Mouse (Mus musculus) lung, postnatal 0 days (tissue): ENCODE measurements at regions not wholly inside any gene's neighbourhood (a gene's known extent, or its start where the extent isn't known, plus 50 kb on each side); places are given as distances from the start of the nearest gene placed in this dataset.

Experiments
- ATAC-seq: fragments of 200-750 bp; cut with Nextera tagmentation; 2 replicates; pipeline ENCODE4 v1.8.0; 2017; ENCODE audit warnings: moderate library complexity
- DNase-seq: peaks from one replicate; pipeline ENCODE4 v3.0.0-alpha.2; 2016; ENCODE audit warnings: low spot score
- H3K27ac ChIP-seq: fragments of 300-500 bp; sonication (generic); 2 replicates; pipeline ENCODE4 v1.5.1; 2014; ENCODE audit warnings: antibody characterized with exemption, mild to moderate bottlenecking, low read length, mixed read lengths
- H3K27me3 ChIP-seq: fragments of 300-500 bp; sonication (generic); replicated peaks from 2 replicates; pipeline ENCODE4 v1.6.1; 2014; ENCODE audit warnings: low read length, mixed read lengths; ENCODE audit not compliant: insufficient read depth
- H3K36me3 ChIP-seq: fragments of 300-500 bp; sonication (generic); 2 replicates; pipeline ENCODE4 v1.6.1; 2014; ENCODE audit warnings: low read length, mixed read lengths; ENCODE audit not compliant: insufficient read depth
- H3K4me1 ChIP-seq: fragments of 300-500 bp; sonication (generic); 2 replicates; pipeline ENCODE4 v1.6.1; 2014; ENCODE audit warnings: antibody characterized with exemption, low read depth, low read length, mixed read lengths; ENCODE audit not compliant: insufficient read depth
- H3K4me2 ChIP-seq: fragments of 300-500 bp; sonication (generic); replicated peaks from 2 replicates; pipeline ENCODE4 v1.6.1; 2014; ENCODE audit warnings: low read depth, mild to moderate bottlenecking, low read length, moderate library complexity, mixed read lengths
- H3K4me3 ChIP-seq: fragments of 300-500 bp; sonication (generic); 2 replicates; pipeline ENCODE4 v1.5.1; 2014; ENCODE audit warnings: low read depth, low read length
- H3K9ac ChIP-seq: fragments of 300-500 bp; sonication (generic); replicated peaks from 2 replicates; pipeline ENCODE4 v1.6.1; 2014; ENCODE audit warnings: low read depth, mild to moderate bottlenecking
- H3K9me3 ChIP-seq: fragments of 300-500 bp; sonication (generic); 2 replicates; pipeline ENCODE4 v1.6.1; 2016; ENCODE audit warnings: low read length, mixed read lengths
- CTCF ChIP-seq: IDR thresholded peaks from 2 replicates; pipeline ENCODE4 v1.5.1; 2016; ENCODE audit warnings: antibody characterized with exemption, mild to moderate bottlenecking
- EP300 ChIP-seq: IDR thresholded peaks from 2 replicates; pipeline ENCODE4 v1.6.1; 2016; ENCODE audit warnings: antibody characterized with exemption, mild to moderate bottlenecking, control low read depth
- WGBS: fragments of 180-500 bp; shearing (Covaris S2); extraction: QIAGEN DNeasy Blood & Tissue Kit; methylation state at CpG from one replicate; pipeline ENCODE4 v1.1.7; 2014; 5-methylcytosine and 5-hydroxymethylcytosine counted together

DNA sequence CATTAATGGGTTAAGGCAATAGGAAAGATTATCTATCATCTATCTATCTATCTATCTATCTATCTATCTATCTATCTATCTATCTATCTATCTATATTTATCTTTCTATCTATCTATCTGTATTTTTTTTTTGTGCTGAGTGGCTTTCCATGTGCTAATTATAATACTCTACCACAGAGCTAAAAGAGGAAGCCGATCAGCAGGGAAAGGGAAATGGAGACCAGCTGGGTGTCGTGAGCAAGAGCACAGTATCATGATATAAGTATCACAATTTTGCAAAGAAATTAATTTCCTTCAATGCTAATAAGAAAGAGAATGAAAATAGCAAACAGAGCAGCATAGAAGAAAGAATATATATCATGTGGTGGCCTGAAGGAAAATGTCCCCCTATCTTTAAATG is 69.6 kb downstream of the Cldn1 start:
- H3K4me2 ChIP-seq = no peak overlapping the region
- 64% methylated on average over 2 of the region's 2 CpGs for WGBS
- ATAC-seq = no peak
- no peaks in the 10 kb centered on the region for H3K36me3 ChIP-seq
- TF ChIP-seq EP300 (no peak), CTCF (no peak)
- no peaks in the 10 kb centered on the region for H3K27me3 ChIP-seq
- no peak overlapping the region for H3K9ac ChIP-seq
- H3K9me3 ChIP-seq = no peaks in the 10 kb centered on the region
- no peak overlapping the region for H3K4me3 ChIP-seq
- H3K4me1 ChIP-seq = no peaks in the 10 kb centered on the region
- DNase-seq = no peak
- no peak overlapping the region for H3K27ac ChIP-seq

DNA sequence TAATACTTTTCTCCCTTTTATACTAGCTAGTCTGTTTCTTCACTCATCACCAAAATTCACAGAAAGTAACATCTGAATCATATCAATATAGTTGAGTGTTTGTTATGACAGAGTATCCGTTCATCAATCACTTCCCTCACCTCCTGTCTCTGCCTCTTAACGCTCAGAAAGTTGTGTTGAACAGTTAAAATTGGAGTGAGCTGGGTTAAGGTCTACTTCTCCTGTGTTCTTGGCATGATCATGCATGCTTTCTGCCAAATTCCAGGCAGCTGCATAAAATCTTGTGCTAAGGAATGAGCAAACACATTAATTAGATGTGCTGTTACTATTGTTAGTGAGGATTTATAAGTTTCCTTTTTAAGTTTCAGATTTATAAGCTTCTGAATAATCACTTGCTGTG is 79.9 kb downstream of the Cldn1 start:
- H3K36me3 ChIP-seq = no peaks in the 10 kb centered on the region
- H3K27me3 ChIP-seq = no peaks in the 10 kb centered on the region
- no peak overlapping the region for H3K4me2 ChIP-seq
- H3K4me1 ChIP-seq = no peaks in the 10 kb centered on the region
- H3K27ac ChIP-seq = no peak overlapping the region
- TF ChIP-seq CTCF (no peak), EP300 (no peak)
- peak; percentile 13 for DNase-seq
- no peak overlapping the region for H3K4me3 ChIP-seq
- WGBS = 34% methylated on average over 2 of the region's 2 CpGs
- no peak for ATAC-seq
- no peaks in the 10 kb centered on the region for H3K9me3 ChIP-seq
- H3K9ac ChIP-seq = no peak overlapping the region

DNA sequence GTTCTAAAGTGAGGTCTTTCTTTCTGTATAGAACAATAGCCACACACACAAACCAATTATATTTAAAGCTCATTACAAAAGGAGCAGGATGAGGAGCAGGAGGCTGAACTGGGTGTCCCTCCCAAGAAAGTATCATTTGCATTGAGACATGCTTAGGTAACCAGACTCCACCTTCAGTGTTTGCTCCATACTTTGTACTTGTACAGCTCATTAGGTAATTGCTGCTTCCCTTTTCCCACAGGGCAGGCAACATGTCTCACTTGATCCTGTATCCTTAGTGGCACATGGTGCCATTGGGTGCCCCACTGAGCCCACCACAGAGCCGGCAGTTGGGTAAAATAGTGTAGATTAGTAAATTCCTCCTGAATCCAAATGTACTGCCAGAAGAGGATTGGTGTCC is 86.0 kb downstream of the Cldn1 start:
- Histone ChIP-seq H3K9ac (no peak overlapping the region), H3K4me1 (no peaks in the 10 kb centered on the region), H3K4me2 (no peak overlapping the region), H3K4me3 (no peak overlapping the region), H3K27ac (no peak overlapping the region), H3K36me3 (no peaks in the 10 kb centered on the region), H3K9me3 (no peaks in the 10 kb centered on the region), H3K27me3 (no peaks in the 10 kb centered on the region)
- no peak for DNase-seq
- ATAC-seq = no peak
- TF ChIP-seq CTCF (no peak), EP300 (no peak)
- WGBS = 86% methylated on average over 1 of the region's 1 CpGs

DNA sequence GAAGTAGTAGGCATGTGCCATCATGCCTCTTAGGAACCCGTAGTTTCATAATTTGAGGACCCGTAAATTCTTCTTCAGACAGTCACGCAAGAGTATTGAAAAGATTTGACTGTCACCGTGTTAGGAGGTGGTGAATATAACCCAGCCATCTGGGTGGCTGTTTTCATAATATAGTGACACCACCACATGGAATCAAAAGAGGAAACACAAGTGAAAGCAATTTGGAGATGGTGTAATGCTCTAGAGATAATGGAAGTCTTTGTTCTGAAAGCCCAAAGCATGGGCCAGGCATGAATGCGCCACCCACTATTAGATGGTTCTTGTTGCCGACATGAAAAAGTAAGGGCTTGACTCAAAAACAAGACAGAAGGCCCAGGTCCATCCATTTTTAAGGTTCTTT is 86.9 kb downstream of the Cldn1 start:
- H3K9me3 ChIP-seq = no peaks in the 10 kb centered on the region
- no peaks in the 10 kb centered on the region for H3K27me3 ChIP-seq
- DNase-seq (no peak), ATAC-seq (no peak)
- no peaks in the 10 kb centered on the region for H3K4me1 ChIP-seq
- no peak overlapping the region for H3K27ac ChIP-seq
- 88% methylated on average over 6 of the region's 6 CpGs for WGBS
- TF ChIP-seq EP300 = no peak
- TF ChIP-seq CTCF = no peak
- no peak overlapping the region for H3K4me2 ChIP-seq
- H3K4me3 ChIP-seq = no peak overlapping the region
- H3K9ac ChIP-seq = no peak overlapping the region
- H3K36me3 ChIP-seq = no peaks in the 10 kb centered on the region

DNA sequence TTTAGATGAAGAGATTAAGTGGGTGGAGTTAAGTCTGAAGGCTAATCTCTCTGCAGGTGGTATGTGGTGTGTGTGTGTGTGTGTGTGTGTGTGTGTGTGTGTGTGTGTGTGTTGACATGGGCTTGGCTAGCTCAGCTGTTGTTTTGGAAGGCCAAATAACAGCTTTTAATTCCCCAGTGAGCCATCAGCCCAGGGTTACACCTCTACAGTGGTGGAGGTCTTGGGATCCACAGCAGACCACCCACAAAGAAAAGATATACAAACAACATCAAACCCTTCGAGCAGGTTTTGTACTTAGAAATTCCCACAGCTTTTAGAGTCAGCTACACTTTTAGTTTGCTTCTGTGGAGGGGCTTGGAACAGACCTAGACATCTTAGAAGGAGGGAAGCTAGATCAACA is 89.2 kb downstream of the Cldn1 start:
- no peaks in the 10 kb centered on the region for H3K36me3 ChIP-seq
- 0 out of 2 replicates have a peak, but pooled peaks have one; percentile 38 for ATAC-seq

DNA sequence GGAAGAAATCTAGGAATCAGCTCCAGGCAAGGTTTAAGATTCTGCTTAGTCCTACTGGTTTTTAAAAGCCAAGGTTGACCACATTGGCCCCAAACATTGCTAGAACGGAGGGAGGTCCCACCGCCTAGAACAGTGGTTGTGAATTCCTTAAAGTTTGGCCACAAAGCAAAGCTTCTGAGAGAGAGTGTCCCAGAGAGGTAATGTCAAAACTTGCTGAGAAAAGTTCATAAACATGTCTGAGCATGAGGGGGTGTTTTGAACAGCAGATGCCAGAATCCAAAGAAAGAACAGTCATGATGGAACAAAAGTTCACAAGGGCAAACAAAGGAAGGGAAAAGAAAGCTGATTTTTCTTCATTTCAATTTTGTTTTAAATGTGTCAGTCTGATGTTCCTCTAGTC is 90.1 kb downstream of the Cldn1 start:
- H3K27ac ChIP-seq = 0 out of 2 replicates have a peak overlapping the region, but pooled peaks have one; percentile 17
- no peak overlapping the region for H3K4me3 ChIP-seq
- DNase-seq (peak; percentile 68), ATAC-seq (0 out of 2 replicates have a peak, but pooled peaks have one; percentile 23)
- H3K36me3 ChIP-seq = no peaks in the 10 kb centered on the region
- H3K9me3 ChIP-seq = no peaks in the 10 kb centered on the region
- no peak overlapping the region for H3K9ac ChIP-seq
- TF ChIP-seq EP300 (no peak; the same call in 1 of the 2 replicates), CTCF (no peak)
- no peaks in the 10 kb centered on the region for H3K4me1 ChIP-seq
- H3K27me3 ChIP-seq = no peaks in the 10 kb centered on the region
- WGBS = 61% methylated on average over 2 of the region's 2 CpGs
- no peak overlapping the region for H3K4me2 ChIP-seq

More for the DNA sequence above, 89.2 kb downstream of the Cldn1 start:
- TF ChIP-seq CTCF (no peak), EP300 (no peak)
- no peaks in the 10 kb centered on the region for H3K9me3 ChIP-seq
- no peak overlapping the region for H3K27ac ChIP-seq
- no peaks in the 10 kb centered on the region for H3K27me3 ChIP-seq
- H3K4me3 ChIP-seq = no peak overlapping the region
- WGBS = 5% methylated on average over 1 of the region's 1 CpGs
- H3K4me2 ChIP-seq = no peak overlapping the region
- H3K9ac ChIP-seq = no peak overlapping the region
- H3K4me1 ChIP-seq = no peaks in the 10 kb centered on the region
- DNase-seq = no peak

DNA sequence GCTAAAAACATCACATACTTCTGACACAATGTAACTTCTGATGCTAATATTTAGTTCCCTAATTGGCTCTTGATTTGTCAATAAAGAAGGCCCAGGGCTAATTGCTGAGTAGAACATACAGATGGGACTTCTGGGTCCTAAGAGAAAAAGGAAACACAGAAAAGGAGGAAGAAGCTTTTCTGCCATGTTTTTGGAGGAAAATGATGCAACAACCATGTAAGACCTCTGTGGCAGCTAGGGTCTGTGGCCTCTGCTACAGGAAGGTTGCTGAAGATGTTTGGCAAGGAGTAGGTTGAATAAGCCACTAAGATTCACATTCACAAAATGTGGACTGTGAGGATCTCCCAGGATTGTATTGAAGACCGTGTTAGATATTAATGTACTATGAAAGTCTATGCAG is 94.9 kb downstream of the Cldn1 start:
- TF ChIP-seq EP300 = no peak
- no peak for TF ChIP-seq CTCF
- 79% methylated on average over 1 of the region's 1 CpGs for WGBS
- DNase-seq (no peak), ATAC-seq (no peak)
- Histone ChIP-seq H3K4me3 (no peak overlapping the region), H3K9ac (no peak overlapping the region), H3K4me1 (no peaks in the 10 kb centered on the region), H3K9me3 (no peaks in the 10 kb centered on the region), H3K36me3 (no peaks in the 10 kb centered on the region), H3K4me2 (no peak overlapping the region), H3K27me3 (no peaks in the 10 kb centered on the region), H3K27ac (no peak overlapping the region)
